Mouse (Mus musculus) ES-Bruce4 (cell line): ENCODE measurements around the gene Ifih1.

Source experiments
- CTCF ChIP-seq: IDR thresholded peaks from one replicate; pipeline ENCODE4 v1.8.1; 2011; ENCODE audit warnings: low read depth, low read length
- EP300 ChIP-seq: IDR thresholded peaks from 2 replicates; pipeline ENCODE4 v1.6.1; 2011; ENCODE audit warnings: low read depth, low read length; ENCODE audit not compliant: insufficient read depth
- POLR2A ChIP-seq: IDR thresholded peaks from one replicate; pipeline ENCODE4 v1.8.1; 2011; ENCODE audit warnings: low read length; ENCODE audit not compliant: insufficient read depth

DNA sequence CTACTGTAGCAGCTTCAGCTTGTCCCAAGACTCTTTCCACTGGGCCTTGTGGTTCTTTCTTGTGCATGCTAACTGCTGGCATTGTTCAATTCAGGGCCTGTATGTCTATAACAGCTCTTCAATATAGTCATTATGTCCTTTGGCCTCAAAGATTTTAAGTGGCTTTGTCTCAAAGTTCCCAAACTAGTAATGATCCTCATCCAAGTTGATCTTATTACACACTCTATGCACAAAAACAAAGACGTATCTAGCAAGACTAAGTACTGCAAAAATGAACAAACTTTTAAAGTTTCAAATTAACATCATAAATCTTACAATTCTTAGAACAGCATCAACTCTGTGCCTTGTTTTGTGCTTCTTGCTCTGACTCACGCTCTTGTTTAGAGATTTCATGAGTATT, 51.6 kb downstream of the Ifih1 start:
- TF ChIP-seq POLR2A (no peak), CTCF (no peak), EP300 (no peak)
